Mouse (Mus musculus) large intestine, adult 2 months (tissue): ENCODE data around the gene Cmip. TPM values are rescaled to one million over a fixed set of nuclear protein-coding genes. Genes with fewer than 3 reads are reported as not detected.
"Not testable (repeated sequence)": the region's sequence is repeated elsewhere in the genome, so short reads cannot be mapped to it uniquely, and the experiment has no call there.

Experiments
- DNase-seq: peaks from one replicate; pipeline ENCODE4 v3.0.0-alpha.2; 2012; ENCODE audit warnings: low read depth, low spot score
- WGBS: fragments of 180-500 bp; shearing (Covaris S2); methylation state at CpG from one replicate; pipeline ENCODE4 v1.1.7; 2018; 5-methylcytosine and 5-hydroxymethylcytosine counted together
- polyA plus RNA-seq: library from polyadenylated mRNA; depleted of rRNA; stranded (reverse); fragments of >200 nt; gene quantifications from 2 replicates; pipeline ENCODE4 v1.2.3, GENCODE M21; 2012

The Cmip gene
- polyA plus RNA-seq, 1 experiment, result 54.0 TPM

GRCm38 (mm10) chr8:117401880-117402279 lies 145.0 kb downstream of the Cmip start:
- 89% methylated on average over 14 of the region's 14 CpGs for WGBS
- no peak for DNase-seq

GRCm38 (mm10) chr8:117402911-117403704 lies 146.2 kb downstream of the Cmip start:
- 60% methylated on average over 9 of the region's 9 CpGs for WGBS
- no peak for DNase-seq

- 16% methylated on average over 14 of the region's 14 CpGs for WGBS
- peak; percentile 64 for DNase-seq
Observed at GRCm38 (mm10) chr8:117403705-117404476, 147.0 kb downstream of the Cmip start.

- no peak for DNase-seq
- WGBS, result 58% methylated on average over 3 of the region's 3 CpGs
Observed at GRCm38 (mm10) chr8:117406081-117406480, 149.2 kb downstream of the Cmip start.

- 82% methylated on average over 7 of the region's 7 CpGs for WGBS
- DNase-seq, result no peak
Observed at GRCm38 (mm10) chr8:117408634-117409033, 151.8 kb downstream of the Cmip start.

- DNase-seq, result no peak
- 84% methylated on average over 7 of the region's 7 CpGs for WGBS
Observed at GRCm38 (mm10) chr8:117409056-117409455, 152.2 kb downstream of the Cmip start.

- no peak for DNase-seq
- WGBS, result 34% methylated on average over 10 of the region's 10 CpGs
Observed at GRCm38 (mm10) chr8:117410391-117410790, 153.5 kb downstream of the Cmip start.

- DNase-seq, result no peak
- 54% methylated on average over 10 of the region's 10 CpGs for WGBS
Observed at GRCm38 (mm10) chr8:117410901-117411300, 154.0 kb downstream of the Cmip start.

- WGBS, result 81% methylated on average over 10 of the region's 10 CpGs
- no peak for DNase-seq
Observed at GRCm38 (mm10) chr8:117412232-117412631, 155.4 kb downstream of the Cmip start.

- no peak for DNase-seq
- WGBS, result 54% methylated on average over 9 of the region's 9 CpGs
Observed at GRCm38 (mm10) chr8:117417830-117418229, 161.0 kb downstream of the Cmip start.

- WGBS, result 80% methylated on average over 17 of the region's 17 CpGs
- no peak for DNase-seq
Observed at GRCm38 (mm10) chr8:117420841-117421534, 164.1 kb downstream of the Cmip start.

- no peak for DNase-seq
- 35% methylated on average over 5 of the region's 5 CpGs for WGBS
Observed at GRCm38 (mm10) chr8:117421838-117422237, 165.0 kb downstream of the Cmip start.

GRCm38 (mm10) chr8:117422343-117422742 lies 165.5 kb downstream of the Cmip start:
- 82% methylated on average over 6 of the region's 6 CpGs for WGBS
- no peak for DNase-seq

GRCm38 (mm10) chr8:117423029-117423428 lies 166.2 kb downstream of the Cmip start:
- 66% methylated on average over 4 of the region's 4 CpGs for WGBS

GRCm38 (mm10) chr8:117427816-117428215 lies 171.0 kb downstream of the Cmip start:
- DNase-seq, result not testable (repeated sequence)
- 73% methylated on average over 8 of the region's 8 CpGs for WGBS

More at GRCm38 (mm10) chr8:117423029-117423428, 166.2 kb downstream of the Cmip start:
- DNase-seq, result no peak

GRCm38 (mm10) chr8:117428524-117429162 lies 171.8 kb downstream of the Cmip start:
- DNase-seq, result no peak
- 86% methylated on average over 21 of the region's 21 CpGs for WGBS

GRCm38 (mm10) chr8:117430624-117431023 lies 173.8 kb downstream of the Cmip start:
- WGBS, result 89% methylated on average over 4 of the region's 4 CpGs
- no peak for DNase-seq

- no peak for DNase-seq
- 94% methylated on average over 3 of the region's 3 CpGs for WGBS
Observed at GRCm38 (mm10) chr8:117431554-117431953, 174.7 kb downstream of the Cmip start.

- DNase-seq, result no peak
- WGBS, result 82% methylated on average over 8 of the region's 8 CpGs
Observed at GRCm38 (mm10) chr8:117432111-117432510, 175.2 kb downstream of the Cmip start.

- 80% methylated on average over 10 of the region's 10 CpGs for WGBS
Observed at GRCm38 (mm10) chr8:117433968-117434367, 177.1 kb downstream of the Cmip start.

More at GRCm38 (mm10) chr8:117433968-117434367, 177.1 kb downstream of the Cmip start:
- no peak for DNase-seq
